Mouse (Mus musculus) heart, embryonic 11.5 days (tissue): ENCODE data around the gene Mgat4a. TPM values are rescaled to one million over a fixed set of nuclear protein-coding genes. Genes with fewer than 3 reads are reported as not detected.

Experiments used
- ATAC-seq: fragments of 200-750 bp; cut with Nextera tagmentation; replicated peaks from 2 replicates; pipeline ENCODE4 v1.8.0; 2017; ENCODE audit warnings: moderate library complexity; ENCODE audit not compliant: insufficient number of reproducible peaks, low FRiP score, low TSS enrichment
- H3K27ac ChIP-seq: fragments of 300-500 bp; sonication (generic); 2 replicates; pipeline ENCODE4 v1.5.1; 2014; ENCODE audit warnings: mild to moderate bottlenecking, low read depth, low read length
- H3K27me3 ChIP-seq: fragments of 300-500 bp; sonication (generic); 2 replicates; pipeline ENCODE4 v1.6.1; 2014; ENCODE audit warnings: mild to moderate bottlenecking, low read length, mixed read lengths; ENCODE audit not compliant: control insufficient read depth, insufficient read depth
- H3K36me3 ChIP-seq: fragments of 300-500 bp; sonication (generic); 2 replicates; pipeline ENCODE4 v1.6.1; 2014; ENCODE audit warnings: mild to moderate bottlenecking, low read length, moderate library complexity, mixed read lengths; ENCODE audit not compliant: control insufficient read depth, insufficient read depth
- H3K4me1 ChIP-seq: fragments of 300-500 bp; sonication (generic); 2 replicates; pipeline ENCODE4 v1.6.1; 2014; ENCODE audit warnings: low read length; ENCODE audit not compliant: control insufficient read depth, insufficient read depth
- H3K4me2 ChIP-seq: fragments of 300-500 bp; sonication (generic); 2 replicates; pipeline ENCODE4 v1.6.1; 2014; ENCODE audit warnings: mild to moderate bottlenecking, moderate library complexity
- H3K4me3 ChIP-seq: fragments of 300-500 bp; sonication (generic); 2 replicates; pipeline ENCODE4 v1.5.1; 2014; ENCODE audit warnings: low read depth, low read length
- H3K9ac ChIP-seq: fragments of 300-500 bp; sonication (generic); 2 replicates; pipeline ENCODE4 v1.6.1; 2014; ENCODE audit warnings: mild to moderate bottlenecking, low read depth, low read length, moderate library complexity
- H3K9me3 ChIP-seq: fragments of 300-500 bp; sonication (generic); replicated peaks from 2 replicates; pipeline ENCODE4 v1.6.1; 2016; ENCODE audit warnings: low read length; ENCODE audit not compliant: control insufficient read depth
- WGBS: fragments of 180-500 bp; shearing (Covaris S2); extraction: QIAGEN DNeasy Blood & Tissue Kit; methylation state at CpG from one replicate; pipeline ENCODE4 v1.1.7; 2014; ENCODE audit not compliant: insufficient replicate concordance; 5-methylcytosine and 5-hydroxymethylcytosine counted together
- polyA plus RNA-seq: library from polyadenylated mRNA; unstranded; fragments of >200 nt; fragmentation: Nextera tagmentation; extraction: Ambion mirVana; gene quantifications from 2 replicates; pipeline ENCODE4 v1.2.1, GENCODE M21; 2014

Gene Mgat4a
- polyA plus RNA-seq, 1 experiment from 2014 or later, result 3.0 TPM

DNA sequence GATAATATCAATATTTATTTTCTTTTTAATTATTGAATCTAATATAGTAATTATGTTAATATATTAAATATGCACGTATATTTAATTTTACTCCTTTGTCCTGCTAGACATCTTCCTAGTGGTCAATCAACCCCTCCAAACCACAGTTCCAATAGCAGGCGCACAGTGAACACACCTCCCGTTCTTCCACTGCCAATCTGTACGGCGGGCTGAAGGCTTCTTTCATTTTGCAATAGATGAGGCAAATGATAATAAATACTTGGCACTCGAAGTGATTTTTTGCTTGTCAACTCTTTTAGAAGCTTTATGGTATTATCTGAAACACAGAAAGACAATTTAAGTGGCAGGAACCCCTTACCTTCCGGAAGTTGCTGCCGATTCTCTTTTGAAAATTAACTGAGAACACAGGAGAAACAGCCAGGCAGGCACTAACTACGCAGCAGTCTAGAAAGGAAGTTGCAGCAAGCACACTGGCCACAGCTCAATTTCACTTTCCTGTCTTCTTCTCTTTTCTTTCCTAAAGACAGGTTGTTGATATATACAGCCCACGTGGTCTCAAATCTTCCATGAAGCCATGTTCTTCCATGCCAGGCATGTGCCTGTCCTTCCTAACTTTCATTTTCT is 45.0 kb downstream of the Mgat4a start:
- no peak overlapping the region for H3K27ac ChIP-seq
- H3K9ac ChIP-seq, result no peak overlapping the region
- ATAC-seq, result no peak
- WGBS, result 81% methylated on average over 10 of the region's 10 CpGs
- no peaks in the 10 kb centered on the region for H3K36me3 ChIP-seq
- 0 out of 2 replicates have a peak, but pooled peaks cover 2% of the 10 kb centered on the region for H3K9me3 ChIP-seq
- no peak overlapping the region for H3K4me2 ChIP-seq
- H3K4me1 ChIP-seq, result peaks cover 2% of the 10 kb centered on the region; the same call in 1 of the 2 replicates
- H3K27me3 ChIP-seq, result no peaks in the 10 kb centered on the region
- H3K4me3 ChIP-seq, result no peak overlapping the region

DNA sequence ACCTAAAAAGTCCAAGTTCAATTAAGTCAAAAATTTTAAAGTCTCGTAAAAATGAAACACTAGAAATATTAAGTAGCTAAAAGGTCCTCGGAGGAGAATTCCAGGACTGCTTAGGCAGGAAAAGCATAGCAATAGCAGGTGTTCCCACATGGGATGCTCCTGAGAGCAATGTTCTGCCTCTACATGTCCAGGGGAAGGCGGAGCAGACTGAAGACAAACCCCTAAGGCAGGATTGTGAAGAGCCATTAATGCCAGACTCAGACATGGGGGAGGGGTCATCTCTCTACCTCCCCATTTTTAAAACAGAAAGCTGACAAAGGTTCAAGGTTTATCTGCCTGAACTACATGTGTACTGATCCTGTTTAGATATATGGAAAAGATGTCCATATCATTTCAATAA is 45.7 kb downstream of the Mgat4a start:
- Histone ChIP-seq H3K36me3 (no peaks in the 10 kb centered on the region), H3K4me3 (no peak overlapping the region), H3K4me1 (0 out of 2 replicates have a peak, but pooled peaks cover 2% of the 10 kb centered on the region), H3K27ac (no peak overlapping the region), H3K9me3 (0 out of 2 replicates have a peak, but pooled peaks cover 2% of the 10 kb centered on the region), H3K27me3 (no peaks in the 10 kb centered on the region), H3K9ac (no peak overlapping the region), H3K4me2 (no peak overlapping the region)
- 84% methylated on average over 3 of the region's 3 CpGs for WGBS
- ATAC-seq, result no peak

- Histone ChIP-seq H3K4me3 (no peak overlapping the region), H3K4me2 (no peak overlapping the region), H3K9ac (no peak overlapping the region), H3K27me3 (no peaks in the 10 kb centered on the region), H3K9me3 (0 out of 2 replicates have a peak, but pooled peaks cover 2% of the 10 kb centered on the region), H3K4me1 (0 out of 2 replicates have a peak, but pooled peaks cover 2% of the 10 kb centered on the region), H3K27ac (no peak overlapping the region), H3K36me3 (no peaks in the 10 kb centered on the region)
- 39% methylated on average over 7 of the region's 7 CpGs for whole genome bisulfite sequencing
- no peak for ATAC-seq
Observed at GRCm38 (mm10) chr1:37491672-37492071, 49.1 kb downstream of the Mgat4a start.

DNA sequence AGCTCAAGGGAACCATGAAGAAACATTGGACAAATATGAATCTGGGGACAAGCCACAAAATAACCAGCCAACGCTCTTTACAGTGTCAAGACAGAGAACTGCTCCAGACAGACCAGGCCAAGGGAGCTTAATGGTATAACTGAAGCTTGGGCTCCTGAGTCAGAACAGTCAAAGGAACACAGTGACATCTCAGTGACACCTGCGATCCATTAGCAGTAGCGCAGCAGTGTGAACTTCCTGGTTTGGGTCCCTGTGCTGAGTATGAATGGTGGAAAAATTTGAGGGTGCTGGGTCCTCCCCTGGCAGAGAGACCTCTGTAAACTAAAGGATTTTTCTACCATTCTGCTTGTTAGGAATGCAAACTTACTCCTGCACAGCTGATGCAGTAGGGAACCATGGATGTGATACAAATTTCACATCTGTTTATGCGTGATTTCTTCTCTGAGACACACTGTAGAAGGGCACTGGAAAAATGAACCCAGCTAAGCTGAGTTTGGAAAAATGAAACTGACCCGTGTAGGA is 50.1 kb downstream of the Mgat4a start:
- H3K36me3 ChIP-seq, result no peaks in the 10 kb centered on the region
- H3K4me2 ChIP-seq, result no peak overlapping the region
- H3K9me3 ChIP-seq, result 0 out of 2 replicates have a peak, but pooled peaks cover 2% of the 10 kb centered on the region
- H3K4me1 ChIP-seq, result 0 out of 2 replicates have a peak, but pooled peaks cover 2% of the 10 kb centered on the region
- no peaks in the 10 kb centered on the region for H3K27me3 ChIP-seq
- no peak overlapping the region for H3K4me3 ChIP-seq
- H3K9ac ChIP-seq, result no peak overlapping the region
- WGBS, result 81% methylated on average over 5 of the region's 5 CpGs
- ATAC-seq, result no peak
- H3K27ac ChIP-seq, result no peak overlapping the region

GRCm38 (mm10) chr1:37488531-37488930 is 52.3 kb downstream of the Mgat4a start:
- H3K4me1 ChIP-seq, result 0 out of 2 replicates have a peak, but pooled peaks cover 2% of the 10 kb centered on the region
- H3K4me2 ChIP-seq, result no peak overlapping the region
- ATAC-seq, result no peak
- H3K9me3 ChIP-seq, result no peaks in the 10 kb centered on the region
- no peaks in the 10 kb centered on the region for H3K27me3 ChIP-seq
- H3K36me3 ChIP-seq, result no peaks in the 10 kb centered on the region
- no peak overlapping the region for H3K9ac ChIP-seq
- 77% methylated on average over 12 of the region's 12 CpGs for WGBS
- no peak overlapping the region for H3K4me3 ChIP-seq
- no peak overlapping the region for H3K27ac ChIP-seq

GRCm38 (mm10) chr1:37486994-37487393 is 53.8 kb downstream of the Mgat4a start:
- no peaks in the 10 kb centered on the region for H3K9me3 ChIP-seq
- 0 out of 2 replicates have a peak, but pooled peaks cover 2% of the 10 kb centered on the region for H3K4me1 ChIP-seq
- ATAC-seq, result no peak
- no peak overlapping the region for H3K27ac ChIP-seq
- 74% methylated on average over 3 of the region's 3 CpGs for WGBS
- no peaks in the 10 kb centered on the region for H3K36me3 ChIP-seq
- no peak overlapping the region for H3K4me3 ChIP-seq
- H3K27me3 ChIP-seq, result no peaks in the 10 kb centered on the region
- no peak overlapping the region for H3K4me2 ChIP-seq
- no peak overlapping the region for H3K9ac ChIP-seq

- no peak for ATAC-seq
- no peaks in the 10 kb centered on the region for H3K27me3 ChIP-seq
- H3K9ac ChIP-seq, result no peak overlapping the region
- no peaks in the 10 kb centered on the region for H3K9me3 ChIP-seq
- H3K4me2 ChIP-seq, result no peak overlapping the region
- H3K36me3 ChIP-seq, result no peaks in the 10 kb centered on the region
- WGBS, result 79% methylated on average over 1 of the region's 1 CpGs
- H3K4me1 ChIP-seq, result no peaks in the 10 kb centered on the region
- no peak overlapping the region for H3K27ac ChIP-seq
- no peak overlapping the region for H3K4me3 ChIP-seq
Observed at GRCm38 (mm10) chr1:37486439-37486838, 54.4 kb downstream of the Mgat4a start.

GRCm38 (mm10) chr1:37484612-37485011 is 56.2 kb downstream of the Mgat4a start:
- H3K27me3 ChIP-seq, result no peaks in the 10 kb centered on the region
- no peak overlapping the region for H3K4me3 ChIP-seq
- H3K9ac ChIP-seq, result no peak overlapping the region
- no peak overlapping the region for H3K4me2 ChIP-seq
- no peaks in the 10 kb centered on the region for H3K36me3 ChIP-seq
- ATAC-seq, result no peak
- no peak overlapping the region for H3K27ac ChIP-seq
- 71% methylated on average over 4 of the region's 4 CpGs for WGBS
- H3K9me3 ChIP-seq, result no peaks in the 10 kb centered on the region
- no peaks in the 10 kb centered on the region for H3K4me1 ChIP-seq

DNA sequence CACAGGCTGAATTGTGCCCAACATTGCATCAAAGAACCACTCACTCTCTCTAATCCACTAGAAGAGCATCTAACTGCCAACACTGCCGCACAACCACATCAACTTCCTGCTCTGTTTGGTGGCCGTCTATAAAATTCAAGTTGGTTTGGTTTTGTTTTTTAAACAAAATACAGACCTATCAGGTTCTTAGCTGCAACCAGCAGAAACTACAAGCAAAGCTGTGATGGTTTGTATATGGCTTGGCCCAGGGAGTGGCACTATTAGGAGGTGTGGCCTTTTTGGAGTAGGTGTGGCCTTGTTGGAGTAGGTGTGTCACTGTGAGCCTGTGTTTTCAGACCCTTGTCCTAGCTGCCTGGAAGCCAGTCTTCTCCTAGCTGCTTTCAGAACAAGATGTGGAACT is 59.5 kb downstream of the Mgat4a start:
- WGBS, result 78% methylated on average over 2 of the region's 2 CpGs
- Histone ChIP-seq H3K36me3 (no peaks in the 10 kb centered on the region), H3K9me3 (no peaks in the 10 kb centered on the region), H3K9ac (no peak overlapping the region), H3K4me2 (no peak overlapping the region), H3K27ac (no peak overlapping the region), H3K4me3 (no peak overlapping the region), H3K27me3 (no peaks in the 10 kb centered on the region), H3K4me1 (peaks cover 4% of the 10 kb centered on the region; the same call in 1 of the 2 replicates)
- ATAC-seq, result no peak
